Mouse (Mus musculus) megakaryocyte-erythroid progenitor cell, adult 5-6 weeks (primary cell): ENCODE data around the gene Ccdc154. TPM values are rescaled to one million over a fixed set of nuclear protein-coding genes. Genes with fewer than 3 reads are reported as not detected.

ENCODE experiments used
- total RNA-seq, 2 experiments: library from RNA; stranded (forward) in 1 of 2; stranded (reverse) in 1 of 2; fragments of 200-1000, 215-1000 nt in 1 of 2; fragments of >200 nt in 1 of 2; fragmentation: Nextera tagmentation in 1 of 2; gene quantifications; 2 replicates each; pipeline ENCODE4 v1.2.3; 2014 to 2017

The Ccdc154 gene
- total RNA-seq, 2 experiments from 2014 or later = 0.33 TPM; not detected in 1

Other genes starting within 250 kb of the Ccdc154 start
- 104 and 107 TPM in 2 replicates for gene Mapk8ip3, start 225.5 kb upstream of the Ccdc154 start, total RNA-seq (2014; fragmentation: Nextera tagmentation)
- 27.0 and 35.3 TPM in 2 replicates for gene Mapk8ip3, start 225.5 kb upstream of the Ccdc154 start, total RNA-seq (2017)
- 74.2 and 79.1 TPM in 2 replicates for gene Jpt2, start 201.8 kb upstream of the Ccdc154 start, total RNA-seq (2014; fragmentation: Nextera tagmentation)
- gene Jpt2, start 201.8 kb upstream of the Ccdc154 start, total RNA-seq (2017) = 77.8 and 78.2 TPM in 2 replicates
- gene Cramp1l, start 146.7 kb upstream of the Ccdc154 start, total RNA-seq (2014; fragmentation: Nextera tagmentation) = 31.2 and 38.1 TPM in 2 replicates
- gene Cramp1l, start 146.7 kb upstream of the Ccdc154 start, total RNA-seq (2017) = 10.1 and 10.9 TPM in 2 replicates
- 32.0 and 32.1 TPM in 2 replicates for gene Ift140, start 146.4 kb upstream of the Ccdc154 start, total RNA-seq (2014; fragmentation: Nextera tagmentation)
- gene Ift140, start 146.4 kb upstream of the Ccdc154 start, total RNA-seq (2017) = 27.6 and 33.9 TPM in 2 replicates
- not detected in 2 replicates for gene Tmem204, start 78.9 kb upstream of the Ccdc154 start, total RNA-seq (2014; fragmentation: Nextera tagmentation)
- gene Tmem204, start 78.9 kb upstream of the Ccdc154 start, total RNA-seq (2017) = not detected in 2 replicates
- gene Telo2, start 46.5 kb upstream of the Ccdc154 start, total RNA-seq (2014; fragmentation: Nextera tagmentation) = 53.3 and 77.5 TPM in 2 replicates
- gene Telo2, start 46.5 kb upstream of the Ccdc154 start, total RNA-seq (2017) = 38.5 and 38.9 TPM in 2 replicates
- gene Ptx4, start 41.7 kb upstream of the Ccdc154 start, total RNA-seq (2014; fragmentation: Nextera tagmentation) = not detected in 2 replicates
- gene Ptx4, start 41.7 kb upstream of the Ccdc154 start, total RNA-seq (2017) = 2.4 TPM in 1 of 2 replicates, not detected in the other
- 17.6 and 18.7 TPM in 2 replicates for gene Clcn7, start 29.1 kb upstream of the Ccdc154 start, total RNA-seq (2014; fragmentation: Nextera tagmentation)
- 5.9 and 10.9 TPM in 2 replicates for gene Clcn7, start 29.1 kb upstream of the Ccdc154 start, total RNA-seq (2017)
- not detected in 2 replicates for gene Gm38655, start 13.0 kb downstream of the Ccdc154 start, total RNA-seq (2014; fragmentation: Nextera tagmentation)
- gene Gm38655, start 13.0 kb downstream of the Ccdc154 start, total RNA-seq (2017) = not detected in 2 replicates
- 25.4 and 34.8 TPM in 2 replicates for gene BC003965, start 22.1 kb downstream of the Ccdc154 start, total RNA-seq (2014; fragmentation: Nextera tagmentation)
- 16.3 and 18.3 TPM in 2 replicates for gene BC003965, start 22.1 kb downstream of the Ccdc154 start, total RNA-seq (2017)
- gene Unkl, start 25.9 kb downstream of the Ccdc154 start, total RNA-seq (2014; fragmentation: Nextera tagmentation) = 11.5 and 20.5 TPM in 2 replicates
- gene Unkl, start 25.9 kb downstream of the Ccdc154 start, total RNA-seq (2017) = 9.8 and 14.2 TPM in 2 replicates
- gene Gnptg, start 77.7 kb downstream of the Ccdc154 start, total RNA-seq (2014; fragmentation: Nextera tagmentation) = 13.9 and 14.2 TPM in 2 replicates
- gene Gnptg, start 77.7 kb downstream of the Ccdc154 start, total RNA-seq (2017) = 10.9 and 12.9 TPM in 2 replicates
- 20.1 and 29.2 TPM in 2 replicates for gene Tsr3, start 77.7 kb downstream of the Ccdc154 start, total RNA-seq (2014; fragmentation: Nextera tagmentation)
- gene Tsr3, start 77.7 kb downstream of the Ccdc154 start, total RNA-seq (2017) = 33.3 and 33.7 TPM in 2 replicates
- gene Baiap3, start 93.9 kb downstream of the Ccdc154 start, total RNA-seq (2014; fragmentation: Nextera tagmentation) = 1.4 TPM in 1 of 2 replicates, not detected in the other
- 2.7 TPM in 1 of 2 replicates, not detected in the other for gene Baiap3, start 93.9 kb downstream of the Ccdc154 start, total RNA-seq (2017)
- 430 and 467 TPM in 2 replicates for gene Ube2i, start 112.2 kb downstream of the Ccdc154 start, total RNA-seq (2014; fragmentation: Nextera tagmentation)
- gene Ube2i, start 112.2 kb downstream of the Ccdc154 start, total RNA-seq (2017) = 338 and 373 TPM in 2 replicates
- not detected in 2 replicates for gene Prss34, start 135.9 kb downstream of the Ccdc154 start, total RNA-seq (2014; fragmentation: Nextera tagmentation)
- 0.72 TPM in 1 of 2 replicates, not detected in the other for gene Prss34, start 135.9 kb downstream of the Ccdc154 start, total RNA-seq (2017)
- not detected in 2 replicates for gene Prss28, start 146.2 kb downstream of the Ccdc154 start, total RNA-seq (2014; fragmentation: Nextera tagmentation)
- not detected in 2 replicates for gene Prss28, start 146.2 kb downstream of the Ccdc154 start, total RNA-seq (2017)
- gene Prss29, start 156.2 kb downstream of the Ccdc154 start, total RNA-seq (2014; fragmentation: Nextera tagmentation) = not detected in 2 replicates
- not detected in 2 replicates for gene Prss29, start 156.2 kb downstream of the Ccdc154 start, total RNA-seq (2017)
- not detected in 2 replicates for gene Tpsab1, start 183.1 kb downstream of the Ccdc154 start, total RNA-seq (2014; fragmentation: Nextera tagmentation)
- not detected in 2 replicates for gene Tpsab1, start 183.1 kb downstream of the Ccdc154 start, total RNA-seq (2017)
- not detected in 2 replicates for gene Tpsb2, start 203.8 kb downstream of the Ccdc154 start, total RNA-seq (2014; fragmentation: Nextera tagmentation)
- gene Tpsb2, start 203.8 kb downstream of the Ccdc154 start, total RNA-seq (2017) = not detected in 2 replicates
- gene Tpsg1, start 206.8 kb downstream of the Ccdc154 start, total RNA-seq (2014; fragmentation: Nextera tagmentation) = not detected in 2 replicates
- gene Tpsg1, start 206.8 kb downstream of the Ccdc154 start, total RNA-seq (2017) = not detected in 2 replicates